Mouse (Mus musculus) naive thymus-derived CD4-positive, alpha-beta T cell, adult 2 months (primary cell): Measurements from ENCODE around the gene Abi2.
A peak's percentile ranks its signal among the peaks of the same experiment; 100 is the strongest.

ENCODE experiments used
- DNase-seq: peaks from one replicate; pipeline ENCODE4 v3.0.0-alpha.2; 2011; ENCODE audit warnings: low read depth

Abi2 gene

GRCm38 (mm10) chr1:60489660-60490059, 80.2 kb downstream of the Abi2 start:
- no peak for DNase-seq

- no peak for DNase-seq
These were observed 81.1 kb downstream of the Abi2 start for GRCm38 (mm10) chr1:60490510-60490909.

- DNase-seq: no peak
These were observed 83.0 kb downstream of the Abi2 start for GRCm38 (mm10) chr1:60492404-60492803.

- DNase-seq: no peak
These were observed 84.0 kb downstream of the Abi2 start for GRCm38 (mm10) chr1:60493421-60493820.

- peak; percentile 24 for DNase-seq
These were observed 94.0 kb downstream of the Abi2 start for GRCm38 (mm10) chr1:60503456-60503855.

GRCm38 (mm10) chr1:60510584-60510983, 101.2 kb downstream of the Abi2 start:
- DNase-seq: no peak

GRCm38 (mm10) chr1:60530107-60530506, 120.7 kb downstream of the Abi2 start:
- DNase-seq: peak; percentile 39

GRCm38 (mm10) chr1:60530636-60531035, 121.2 kb downstream of the Abi2 start:
- DNase-seq: no peak
